Comparison of ENCODE assay signal across 8 mouse cellular contexts in genomic region chr2:117623955-117624354, GRCm38 (mm10).
DNase-seq lines count a peak whose midpoint lies in the region; ATAC-seq and TF ChIP-seq lines count a peak whose summit lies in the region.

No protein-coding gene starts in this region.

- H3K27ac ChIP-seq in liver, postnatal 0 days (ENCODE audit: low read depth): no peak overlapping the region

- DNase-seq in cerebellum, postnatal 10 days: peak; percentile 6 to 24
- DNase-seq in cerebellum, adult 9-10 months: no peak
- DNase-seq in liver, postnatal 0 days: no peak
- no peak for DNase-seq in liver
- peak; percentile 3 for DNase-seq in c-Kit-positive CD71-positive TER-119-positive erythroid progenitor cells, embryonic 14.5 days (ENCODE audit: low spot score)
- DNase-seq in retina, embryonic 14.5 days (ENCODE audit: low spot score): peak; percentile 52
- DNase-seq in cerebellum, postnatal 4 days (ENCODE audit: low spot score in 2 of 2): no peak

- H3K4me1 ChIP-seq in liver, postnatal 0 days (ENCODE audit: insufficient read depth): no peaks in the 10 kb centered on the region

- ATAC-seq in liver, postnatal 0 days: no peak
- no peak for ATAC-seq in erythroid progenitor cell, adult 5-6 weeks (replicated peaks; ENCODE audit: low FRiP score, poor library complexity, severe bottlenecking)

- TF ChIP-seq CTCF in liver, postnatal 0 days (IDR thresholded peaks at IDR 0.05; ENCODE audit: low read depth): peak; percentile 70

- no peaks in the 10 kb centered on the region for H3K36me3 ChIP-seq in liver, postnatal 0 days (replicated peaks; ENCODE audit: insufficient read depth, low read length)

- no peak overlapping the region for H3K4me3 ChIP-seq in liver, postnatal 0 days (ENCODE audit: low read depth, low read length)

- TF ChIP-seq EP300 in liver, postnatal 0 days (IDR thresholded peaks at IDR 0.05; ENCODE audit: low read depth): no peak

- WGBS in liver, postnatal 0 days (ENCODE audit: insufficient replicate concordance): 34% methylated on average over 3 of the region's 3 CpGs

- H3K9ac ChIP-seq in liver, postnatal 0 days (replicated peaks): no peak overlapping the region

- H3K4me2 ChIP-seq in liver, postnatal 0 days (ENCODE audit: low read depth, low read length): no peak overlapping the region

- H3K9me3 ChIP-seq in liver, postnatal 0 days (ENCODE audit: low read length): no peaks in the 10 kb centered on the region

- H3K27me3 ChIP-seq in liver, postnatal 0 days (ENCODE audit: insufficient read depth, low read length): no peaks in the 10 kb centered on the region

Comparison
In these comparisons a context has a peak if more than half of its experiments do, and no peak if none do; other contexts are left out.
1. DNase-seq: peak in cerebellum, postnatal 10 days (2 of 2), c-Kit-positive CD71-positive TER-119-positive erythroid progenitor cells, embryonic 14.5 days (single experiment) and retina, embryonic 14.5 days (single experiment); none in cerebellum, adult 9-10 months (single experiment), liver, postnatal 0 days (single experiment), liver (single experiment) and cerebellum, postnatal 4 days (0 of 2).